Mouse (Mus musculus): ENCODE data around the gene Lrrc36. TPM values are rescaled to one million over a fixed set of nuclear protein-coding genes. Genes with fewer than 3 reads are reported as not detected.

The Lrrc36 gene
- total RNA-seq, 2 experiments from 2014 or later, result 0.42 to 0.84 TPM

DNA sequence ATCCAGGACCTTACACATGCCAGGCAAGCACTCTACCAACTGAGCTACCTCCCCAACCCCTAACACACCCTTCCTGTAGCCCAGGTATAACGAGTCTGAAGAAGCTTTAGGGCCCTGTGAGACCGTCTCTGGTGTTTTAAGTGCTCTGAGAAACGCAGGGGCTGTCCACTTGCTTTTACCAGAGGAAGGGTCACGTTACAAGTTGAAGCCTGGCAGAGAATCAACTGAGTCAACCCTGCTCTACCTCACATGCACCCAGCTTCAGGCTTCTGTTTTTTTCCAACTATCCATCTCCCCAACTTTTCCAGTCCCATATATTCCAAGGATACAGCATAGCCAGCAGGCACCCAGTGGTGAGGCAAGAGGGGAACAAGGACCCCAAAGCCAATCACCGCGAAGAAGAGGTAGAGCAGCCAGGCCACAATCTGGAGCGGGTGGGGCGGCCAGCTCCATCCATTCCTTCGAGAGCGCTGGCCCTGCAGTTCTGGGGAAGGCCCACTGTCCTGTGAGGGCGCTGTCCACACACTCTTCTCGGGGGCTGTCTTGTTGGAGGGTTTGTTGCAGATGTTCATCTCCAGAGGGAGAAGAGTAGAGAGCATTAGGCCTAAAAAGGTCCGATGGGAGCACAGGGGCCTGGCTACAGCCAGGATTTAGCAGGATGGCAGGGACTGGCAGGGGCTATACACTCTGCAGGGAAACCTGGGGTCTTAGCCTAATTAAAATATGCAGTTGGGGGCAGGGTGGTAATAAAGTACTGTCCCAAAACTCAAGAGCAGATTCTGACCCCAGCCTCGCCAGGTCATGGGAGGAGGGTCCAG is 70.0 kb downstream of the Lrrc36 start:
- Histone ChIP-seq H3K27ac (no peak overlapping the region), H3K4me3 (no peak overlapping the region)
- no peak for DNase-seq (ENCODE audit: low spot score in 2 of 2)

DNA sequence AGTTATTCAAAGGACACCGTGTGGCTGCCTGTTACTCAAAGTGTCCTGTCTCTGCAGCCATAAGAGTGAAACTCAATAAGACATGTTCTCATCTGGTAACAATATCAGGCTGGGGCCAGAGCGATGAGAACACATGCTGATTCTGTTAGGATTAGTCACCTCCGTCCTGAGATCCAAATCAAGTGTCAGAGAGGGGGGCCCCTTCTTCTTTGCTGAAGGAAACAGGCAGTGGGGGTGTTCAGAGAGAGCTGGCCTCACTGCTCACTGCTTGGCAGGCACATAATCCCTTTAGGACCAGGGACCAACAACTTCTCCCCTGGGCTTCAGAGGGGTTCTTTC is 70.6 kb downstream of the Lrrc36 start:
- Histone ChIP-seq H3K27ac (no peak overlapping the region), H3K4me3 (no peak overlapping the region)
- no peak for DNase-seq (ENCODE audit: low spot score in 2 of 2)
- TF ChIP-seq CTCF (conservative IDR thresholded peaks at IDR 0.05), result no peak

More for the DNA sequence above, 70.0 kb downstream of the Lrrc36 start:
- TF ChIP-seq CTCF (conservative IDR thresholded peaks at IDR 0.05), result peak; percentile 76

DNA sequence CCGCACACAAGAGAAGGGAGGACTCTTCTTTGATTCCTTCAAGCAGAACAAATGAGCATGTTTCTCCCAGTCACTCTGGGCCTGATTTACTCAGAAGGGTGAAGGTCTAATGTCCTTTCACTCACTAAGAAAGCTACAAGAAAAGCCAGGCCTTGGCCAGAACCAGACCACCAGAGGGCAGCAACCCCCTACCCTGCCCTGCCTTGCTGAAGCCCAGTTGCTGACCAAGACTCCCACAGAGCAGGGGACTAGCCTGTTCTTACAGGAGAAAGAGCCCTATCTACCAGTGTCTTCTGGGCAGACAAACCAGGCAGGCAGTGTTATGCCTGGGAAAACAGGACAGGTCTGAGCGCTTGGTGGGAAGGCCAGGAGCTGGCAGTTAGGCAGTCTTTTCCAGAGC is 71.0 kb downstream of the Lrrc36 start:
- no peak overlapping the region for H3K4me3 ChIP-seq
- no peak for DNase-seq (ENCODE audit: low spot score in 2 of 2)
- peak; percentile 71 for TF ChIP-seq CTCF (conservative IDR thresholded peaks at IDR 0.05)
- no peak overlapping the region for H3K27ac ChIP-seq

DNA sequence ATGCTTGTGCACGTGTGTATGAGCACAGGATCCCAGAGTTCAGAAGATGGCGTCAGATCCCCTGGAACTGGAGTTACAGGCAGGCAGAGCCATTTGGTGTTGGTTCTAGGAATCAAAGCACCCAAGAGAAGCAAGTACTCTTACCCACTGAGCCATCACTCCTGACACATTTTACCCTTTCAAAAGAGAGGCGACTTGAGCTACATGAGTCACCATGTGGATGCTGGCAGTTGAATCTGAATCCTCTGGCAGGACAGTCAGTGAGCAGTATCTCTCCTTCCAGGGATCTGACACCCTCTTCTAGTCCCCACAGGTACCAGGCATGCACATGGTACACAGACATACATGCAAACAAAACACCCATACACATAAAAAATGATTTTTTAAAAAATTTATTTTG is 74.7 kb downstream of the Lrrc36 start:
- DNase-seq (ENCODE audit: low spot score in 2 of 2), result no peak
- no peak overlapping the region for H3K4me3 ChIP-seq
- no peak for TF ChIP-seq CTCF (conservative IDR thresholded peaks at IDR 0.05)
- no peak overlapping the region for H3K27ac ChIP-seq

DNA sequence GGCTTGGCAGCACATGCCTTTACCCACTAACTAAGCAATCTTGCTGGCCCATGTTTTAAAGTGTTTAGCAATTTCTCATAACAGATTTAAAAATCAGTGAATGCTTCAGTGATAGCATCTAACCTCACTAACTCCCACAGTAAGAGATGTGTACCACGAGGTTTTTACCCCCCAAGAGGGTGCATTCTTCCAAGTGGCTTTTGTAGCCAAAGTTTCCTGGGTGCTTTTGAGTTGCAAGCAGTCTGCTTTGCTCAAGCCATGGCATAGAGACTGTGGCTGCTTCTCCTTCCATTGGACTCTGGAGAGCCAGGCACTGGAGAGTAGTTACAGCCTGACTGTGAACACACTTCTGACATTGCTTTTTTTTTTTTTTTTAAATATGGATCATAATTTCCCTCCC is 75.9 kb downstream of the Lrrc36 start:
- no peak overlapping the region for H3K27ac ChIP-seq
- TF ChIP-seq CTCF (conservative IDR thresholded peaks at IDR 0.05), result no peak
- H3K4me3 ChIP-seq, result no peak overlapping the region
- DNase-seq (ENCODE audit: low spot score in 2 of 2), result no peak

DNA sequence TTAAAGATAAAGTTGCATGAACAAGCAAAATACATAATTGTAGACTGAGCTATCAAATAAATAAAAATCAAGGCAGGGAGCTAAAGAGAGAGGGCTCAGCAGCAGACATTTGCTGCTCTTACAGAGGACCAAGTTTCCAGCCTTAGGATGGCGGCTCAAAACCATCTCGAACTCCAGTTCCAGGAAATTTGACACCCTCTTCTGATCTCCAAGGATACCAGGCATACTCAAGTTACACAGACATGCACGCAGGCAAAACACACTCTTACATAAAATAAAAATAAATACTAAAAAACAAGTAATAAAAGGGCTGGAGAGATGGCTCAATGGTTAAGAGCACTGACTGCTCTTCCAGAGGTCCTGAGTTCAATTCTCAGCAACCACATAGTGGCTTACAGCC is 80.1 kb downstream of the Lrrc36 start:
- no peak for TF ChIP-seq CTCF (conservative IDR thresholded peaks at IDR 0.05)
- no peak overlapping the region for H3K4me3 ChIP-seq
- DNase-seq (ENCODE audit: low spot score in 2 of 2), result no peak
- no peak overlapping the region for H3K27ac ChIP-seq

DNA sequence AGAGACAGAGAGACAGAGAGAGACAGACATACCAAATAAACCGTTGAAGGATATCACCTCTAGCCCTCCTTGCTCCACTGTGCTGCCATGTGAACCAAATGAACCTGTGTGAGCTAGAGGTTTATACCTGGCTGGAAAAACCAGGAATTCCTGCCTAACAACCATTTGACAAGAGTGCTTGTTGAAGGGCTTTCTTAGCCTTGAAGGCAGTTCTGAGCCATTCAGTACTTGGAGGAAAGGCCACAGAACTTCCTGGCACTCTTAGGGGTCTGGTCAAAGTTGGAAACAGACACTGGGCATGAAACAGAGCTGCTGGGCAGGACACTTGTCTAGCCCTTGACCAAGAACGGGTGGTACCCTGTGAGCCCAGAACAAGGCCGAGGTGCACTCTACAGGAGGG is 81.2 kb downstream of the Lrrc36 start:
- Histone ChIP-seq H3K4me3 (no peak overlapping the region), H3K27ac (no peak overlapping the region)
- no peak for DNase-seq (ENCODE audit: low spot score in 2 of 2)
- no peak for TF ChIP-seq CTCF (conservative IDR thresholded peaks at IDR 0.05)

DNA sequence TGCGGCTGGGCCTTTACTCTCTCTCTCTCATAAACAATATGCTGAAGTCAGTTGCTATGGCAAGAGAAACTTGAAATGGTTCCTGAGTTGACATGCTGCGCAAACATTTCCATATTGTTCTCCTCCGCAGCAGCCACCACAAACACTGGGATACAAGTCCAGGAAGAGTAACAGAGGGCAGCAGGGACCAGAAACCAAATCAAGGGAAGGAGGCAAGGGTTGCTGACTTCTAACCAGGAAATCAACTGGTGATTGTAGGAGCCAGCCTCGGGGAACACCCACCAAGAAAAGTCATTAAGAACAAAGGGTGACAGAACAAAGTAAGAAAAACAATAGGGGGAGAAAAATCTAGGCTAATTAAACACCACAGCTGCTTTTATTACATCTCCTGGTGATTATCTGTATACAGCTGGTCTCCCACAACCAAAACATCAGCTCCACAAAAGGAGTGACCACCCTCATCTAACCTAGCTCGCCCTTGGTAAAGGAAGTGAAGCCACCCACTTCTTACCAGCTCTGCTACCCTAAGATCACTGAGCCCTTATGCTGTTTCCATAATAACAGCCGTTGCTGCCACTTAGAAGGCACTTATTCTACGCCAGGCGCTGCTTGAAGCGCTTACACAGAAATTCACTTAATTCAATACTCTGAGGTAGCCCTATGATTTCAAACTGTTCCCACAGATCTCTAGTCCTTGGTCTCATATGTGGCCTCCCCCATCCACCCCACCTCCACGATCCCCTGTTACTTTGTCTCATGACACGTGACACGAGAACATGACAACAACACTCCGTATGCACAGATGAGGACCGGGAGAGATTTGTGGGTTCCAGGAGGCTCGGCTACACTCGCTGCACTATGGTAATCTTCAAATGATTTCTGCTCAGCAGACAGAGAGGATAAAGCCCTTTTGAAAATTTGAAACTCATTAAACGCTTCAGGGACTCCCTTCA is 82.3 kb downstream of the Lrrc36 start:
- H3K4me3 ChIP-seq, result peak overlapping the region; percentile 91
- peak in 1 of 2 experiments; percentile 29 for DNase-seq (ENCODE audit: low spot score in 2 of 2)
- TF ChIP-seq CTCF (conservative IDR thresholded peaks at IDR 0.05), result no peak
- H3K27ac ChIP-seq, result peak overlapping the region; percentile 97

DNA sequence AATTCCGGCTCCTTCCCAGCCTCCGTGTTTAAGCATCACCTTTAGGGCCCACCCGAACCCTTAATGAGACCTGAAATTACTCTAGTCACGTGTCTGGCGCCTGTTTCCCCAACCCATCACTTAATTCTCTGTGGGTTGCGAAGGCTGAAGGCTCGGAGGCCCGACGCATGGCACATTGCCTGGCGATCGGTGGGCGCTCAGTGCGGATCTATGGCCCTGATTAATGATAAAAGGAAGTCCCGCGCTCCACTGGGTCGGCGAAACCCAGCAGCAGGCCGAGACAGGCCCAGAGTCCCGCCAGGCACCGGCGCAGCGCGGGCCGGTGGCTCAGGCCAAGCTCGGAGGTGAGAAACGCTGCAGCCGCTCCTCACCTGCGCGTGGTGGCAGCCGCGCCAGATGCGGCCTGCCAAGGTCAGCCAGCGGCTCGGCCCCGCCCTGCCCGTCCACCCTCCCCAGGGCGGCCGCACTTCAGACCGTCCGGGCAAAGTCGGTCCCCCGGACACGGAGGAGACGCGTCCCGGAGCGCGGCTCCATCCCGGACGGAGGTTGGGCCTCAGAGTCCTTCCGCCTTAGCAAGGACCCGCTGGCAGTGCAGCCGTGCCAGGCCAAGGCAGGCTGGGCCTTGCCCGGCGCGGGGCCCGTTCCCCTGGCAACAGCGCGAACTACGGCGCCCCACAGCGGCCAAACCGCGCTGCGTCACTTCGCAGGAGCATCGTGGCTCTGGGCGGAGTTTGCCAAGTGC is 83.2 kb downstream of the Lrrc36 start, which contains the start of gene Zdhhc1:
Gene Zdhhc1 (minus strand): TSS at position 464 of the 742 bp plus-strand sequence.
- Histone ChIP-seq H3K4me3 (peak within 1 kb of the TSS; percentile 91), H3K27ac (peak within 1 kb of the TSS; percentile 97)
- peak; percentile 80 for TF ChIP-seq CTCF (conservative IDR thresholded peaks at IDR 0.05)
- DNase-seq (ENCODE audit: low spot score in 2 of 2), result peak; percentile 76 to 93

DNA sequence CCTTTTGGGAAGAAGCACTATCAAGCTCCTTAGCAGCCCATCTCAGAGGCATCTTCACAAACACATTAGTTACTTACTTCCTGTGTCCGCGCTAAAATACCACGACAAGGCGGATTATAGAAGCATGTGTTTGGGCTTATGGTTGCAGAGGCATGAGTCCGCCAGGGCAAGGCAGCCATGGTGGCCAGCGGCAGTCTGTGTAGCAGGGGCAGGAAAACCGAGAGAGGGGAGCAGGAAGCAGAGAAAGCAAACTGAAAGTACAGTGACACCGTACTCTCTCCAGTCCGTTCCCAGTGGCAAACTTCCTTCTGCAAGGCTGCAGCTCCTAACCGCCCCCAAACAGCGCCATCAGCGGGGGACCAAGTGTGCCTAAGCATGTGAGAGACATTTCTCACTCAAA is 86.4 kb downstream of the Lrrc36 start:
- Histone ChIP-seq H3K4me3 (no peak overlapping the region), H3K27ac (no peak overlapping the region)
- TF ChIP-seq CTCF (conservative IDR thresholded peaks at IDR 0.05), result no peak
- DNase-seq (ENCODE audit: low spot score in 2 of 2), result no peak

DNA sequence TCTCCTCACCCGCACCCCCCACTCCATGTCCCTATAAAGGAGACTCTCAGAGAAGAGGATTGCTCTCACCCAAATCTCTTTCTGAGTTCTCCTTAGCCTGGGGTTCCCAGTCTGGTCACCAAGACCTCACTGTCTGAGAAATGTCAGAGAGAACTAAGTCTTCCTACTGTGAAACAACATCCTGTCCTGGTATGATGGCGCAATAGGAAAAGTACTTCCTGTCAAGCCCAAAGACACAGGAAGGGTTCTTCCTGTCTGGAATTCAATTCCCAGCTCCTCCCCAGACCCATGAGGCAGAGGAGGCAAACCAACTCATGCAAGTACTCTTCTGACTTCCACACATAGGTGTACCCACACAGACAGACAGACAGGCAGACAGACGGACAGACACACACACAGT is 91.2 kb downstream of the Lrrc36 start:
- DNase-seq (ENCODE audit: low spot score in 2 of 2), result no peak
- TF ChIP-seq CTCF (conservative IDR thresholded peaks at IDR 0.05), result no peak
- H3K27ac ChIP-seq, result peak overlapping the region; percentile 15; the same call in 1 of the 2 replicates
- H3K4me3 ChIP-seq, result no peak overlapping the region

DNA sequence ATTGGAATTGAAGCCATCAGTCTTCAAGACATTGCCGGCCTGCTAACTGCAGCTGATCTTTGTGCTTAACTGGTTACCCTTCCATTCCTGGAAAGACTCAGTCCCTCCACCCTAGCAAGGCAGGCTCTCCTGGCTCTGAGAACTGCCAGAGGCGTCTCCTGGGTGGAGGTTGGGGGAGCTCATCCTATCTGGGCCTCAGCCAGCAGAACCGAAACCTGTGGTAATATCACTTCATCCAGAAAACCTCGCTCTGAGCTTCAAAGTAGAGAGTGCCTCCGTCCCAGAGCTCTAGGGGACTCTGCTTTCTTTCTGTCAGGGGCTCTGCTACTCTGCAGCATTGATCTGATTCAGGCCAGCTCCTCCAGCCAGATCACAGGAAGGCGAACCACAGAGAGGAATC is 93.6 kb downstream of the Lrrc36 start:
- no peak overlapping the region for H3K4me3 ChIP-seq
- TF ChIP-seq CTCF (conservative IDR thresholded peaks at IDR 0.05), result no peak

DNA sequence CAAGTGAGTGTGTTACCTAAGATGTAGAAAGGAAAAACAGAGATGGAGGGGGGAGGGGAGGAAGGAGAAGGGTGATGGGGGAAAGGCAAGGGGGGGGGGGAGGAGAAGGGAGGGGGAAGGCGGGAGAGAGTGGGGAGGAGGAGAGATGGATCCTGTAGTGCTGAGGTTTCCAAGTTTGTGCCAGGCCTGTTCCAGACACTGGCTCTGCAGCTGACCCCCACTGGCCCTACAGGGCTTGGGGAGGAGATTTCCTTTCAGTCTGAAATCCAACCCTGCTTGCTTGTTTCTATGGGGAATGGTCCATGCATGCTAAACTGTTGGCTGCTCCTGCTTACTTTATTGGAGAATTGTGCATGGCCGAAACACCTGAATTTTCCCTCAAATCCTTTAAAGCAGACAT is 95.4 kb downstream of the Lrrc36 start:
- no peak overlapping the region for H3K27ac ChIP-seq
- DNase-seq (ENCODE audit: low spot score in 2 of 2), result no peak
- no peak for TF ChIP-seq CTCF (conservative IDR thresholded peaks at IDR 0.05)
- no peak overlapping the region for H3K4me3 ChIP-seq

More for the DNA sequence above, 93.6 kb downstream of the Lrrc36 start:
- no peak overlapping the region for H3K27ac ChIP-seq
- no peak for DNase-seq (ENCODE audit: low spot score in 2 of 2)

Measured in layer of hippocampus, adult 2 months (tissue).